In genomic region chr17:33980181-33981035, GRCm38 (mm10) we compare ENCODE assay signal across 8 mouse cellular contexts. TPM values are rescaled to one million over a fixed set of nuclear protein-coding genes. Genes with fewer than 3 reads are reported as not detected.
DNase-seq lines count a peak whose midpoint lies in the region; ATAC-seq and TF ChIP-seq lines count a peak whose summit lies in the region.

No protein-coding gene starts in this region.

- H3K4me2 ChIP-seq in kidney, embryonic 15.5 days: peak overlapping the region; percentile 81; the same call in 1 of the 2 replicates
- peak overlapping the region; percentile 58; the same call in 1 of the 2 replicates for H3K4me2 ChIP-seq in hindbrain, embryonic 13.5 days
- peak overlapping the region; percentile 60 for H3K4me2 ChIP-seq in midbrain, embryonic 15.5 days

- H3K9me3 ChIP-seq in kidney, embryonic 15.5 days (replicated peaks): no peaks in the 10 kb centered on the region
- no peaks in the 10 kb centered on the region for H3K9me3 ChIP-seq in hindbrain, embryonic 13.5 days
- H3K9me3 ChIP-seq in midbrain, embryonic 15.5 days: no peaks in the 10 kb centered on the region

- WGBS in kidney, embryonic 15.5 days: 74% methylated on average over 19 of the region's 19 CpGs
- WGBS in hindbrain, embryonic 13.5 days: 77% methylated on average over 19 of the region's 19 CpGs
- WGBS in midbrain, embryonic 15.5 days: 77% methylated on average over 19 of the region's 19 CpGs

- DNase-seq in kidney, postnatal 25 days: no peak
- peak; percentile 7 for DNase-seq in brain, embryonic 14.5 days (ENCODE audit: low read depth)
- no peak for DNase-seq in spleen, postnatal 36 days (ENCODE audit: low spot score in 2 of 2)
- no peak for DNase-seq in c-Kit-positive CD71-positive TER-119-positive erythroid progenitor cells, embryonic 14.5 days (ENCODE audit: low spot score)
- DNase-seq in left cerebral cortex, postnatal 14 days (ENCODE audit: low spot score in 2 of 2): no peak

- no peak overlapping the region for H3K9ac ChIP-seq in kidney, embryonic 15.5 days
- 0 out of 2 replicates have a peak overlapping the region, but pooled peaks have one; percentile 43 for H3K9ac ChIP-seq in hindbrain, embryonic 13.5 days
- no peak overlapping the region for H3K9ac ChIP-seq in midbrain, embryonic 15.5 days

- TF ChIP-seq CTCF in brain, embryonic 14.5 days (IDR thresholded peaks at IDR 0.05; ENCODE audit: borderline replicate concordance, extremely low read depth, insufficient read depth, insufficient read length): no peak

- H3K4me3 ChIP-seq in kidney, embryonic 15.5 days (replicated peaks): peak overlapping the region; percentile 60; the same call in 1 of the 2 replicates
- H3K4me3 ChIP-seq in hindbrain, embryonic 13.5 days: no peak overlapping the region
- H3K4me3 ChIP-seq in midbrain, embryonic 15.5 days: peak overlapping the region; percentile 8; the same call in 1 of the 2 replicates

- peaks cover 50% of the 10 kb centered on the region for H3K27me3 ChIP-seq in kidney, embryonic 15.5 days
- H3K27me3 ChIP-seq in hindbrain, embryonic 13.5 days: peaks cover 52% of the 10 kb centered on the region
- peaks cover 47% of the 10 kb centered on the region for H3K27me3 ChIP-seq in midbrain, embryonic 15.5 days (replicated peaks)

- H3K4me1 ChIP-seq in kidney, embryonic 15.5 days: peaks cover 30% of the 10 kb centered on the region
- H3K4me1 ChIP-seq in hindbrain, embryonic 13.5 days (replicated peaks): peaks cover 28% of the 10 kb centered on the region
- H3K4me1 ChIP-seq in midbrain, embryonic 15.5 days: peaks cover 25% of the 10 kb centered on the region

- 0 out of 2 replicates have a peak, but pooled peaks have one; percentile 4 for ATAC-seq in kidney, embryonic 15.5 days (replicated peaks; ENCODE audit: low FRiP score)
- ATAC-seq in hindbrain, embryonic 13.5 days (ENCODE audit: low FRiP score): peak; percentile 8; the same call in 1 of the 2 replicates
- ATAC-seq in midbrain, embryonic 15.5 days (replicated peaks): peak; percentile 37

- H3K27ac ChIP-seq in kidney, embryonic 15.5 days: peak overlapping the region; percentile 47
- H3K27ac ChIP-seq in hindbrain, embryonic 13.5 days: peak overlapping the region; percentile 69
- peak overlapping the region; percentile 91 for H3K27ac ChIP-seq in midbrain, embryonic 15.5 days

- H3K36me3 ChIP-seq in kidney, embryonic 15.5 days: no peaks in the 10 kb centered on the region
- no peaks in the 10 kb centered on the region for H3K36me3 ChIP-seq in hindbrain, embryonic 13.5 days
- H3K36me3 ChIP-seq in midbrain, embryonic 15.5 days (replicated peaks): no peaks in the 10 kb centered on the region

- intact Hi-C loops in left cerebral cortex, postnatal 14 days (cut with DNase I): no loop called here

- no peak for TF ChIP-seq POLR2A in brain, embryonic 14.5 days (IDR thresholded peaks at IDR 0.05; ENCODE audit: borderline replicate concordance, extremely low read depth, insufficient read depth, insufficient read length, poor library complexity, severe bottlenecking)

RNA-seq across cellular contexts. Expression of gene H2-K1, which starts 19.7 kb away (rescaled TPM):
- polyA plus RNA-seq in kidney, embryonic 15.5 days (2015; fragmentation: Nextera tagmentation; extraction: Ambion mirVana): 24.6 and 27.2 TPM in 2 replicates
- 20.4 and 20.5 TPM in 2 replicates for polyA plus RNA-seq in brain, embryonic 14.5 days (2012; rRNA removed)
- 12.2 and 13.0 TPM in 2 replicates for polyA plus RNA-seq in hindbrain, embryonic 13.5 days (2015; fragmentation: Nextera tagmentation; extraction: Ambion mirVana)
- polyA plus RNA-seq in midbrain, embryonic 15.5 days (2015; fragmentation: Nextera tagmentation; extraction: Ambion mirVana): 19.0 and 20.1 TPM in 2 replicates
- 10 to 100 TPM; 10.3 to 13.6 TPM for total RNA-seq in left cerebral cortex, postnatal 14 days (2021)

RNA-seq across cellular contexts. Expression of gene Rps18, which starts 24.6 kb away (rescaled TPM):
- polyA plus RNA-seq in kidney, embryonic 15.5 days (2015; fragmentation: Nextera tagmentation; extraction: Ambion mirVana): 1,731 and 1,904 TPM in 2 replicates
- 744 and 771 TPM in 2 replicates for polyA plus RNA-seq in brain, embryonic 14.5 days (2012; rRNA removed)
- 928 and 950 TPM in 2 replicates for polyA plus RNA-seq in hindbrain, embryonic 13.5 days (2015; fragmentation: Nextera tagmentation; extraction: Ambion mirVana)
- polyA plus RNA-seq in midbrain, embryonic 15.5 days (2015; fragmentation: Nextera tagmentation; extraction: Ambion mirVana): 689 and 743 TPM in 2 replicates
- total RNA-seq in left cerebral cortex, postnatal 14 days (2021): 100 to 1,000 TPM; 325 to 332 TPM

RNA-seq across cellular contexts. Expression of gene Vps52, which starts 24.8 kb away (rescaled TPM):
- polyA plus RNA-seq in kidney, embryonic 15.5 days (2015; fragmentation: Nextera tagmentation; extraction: Ambion mirVana): 48.0 and 53.5 TPM in 2 replicates
- 71.7 and 72.8 TPM in 2 replicates for polyA plus RNA-seq in brain, embryonic 14.5 days (2012; rRNA removed)
- 69.6 and 69.9 TPM in 2 replicates for polyA plus RNA-seq in hindbrain, embryonic 13.5 days (2015; fragmentation: Nextera tagmentation; extraction: Ambion mirVana)
- polyA plus RNA-seq in midbrain, embryonic 15.5 days (2015; fragmentation: Nextera tagmentation; extraction: Ambion mirVana): 80.9 and 84.4 TPM in 2 replicates
- total RNA-seq in left cerebral cortex, postnatal 14 days (2021): 10 to 100 TPM; 80.3 to 83.6 TPM

RNA-seq across cellular contexts. Expression of gene B3galt4, which starts 29.1 kb away (rescaled TPM):
- polyA plus RNA-seq in kidney, embryonic 15.5 days (2015; fragmentation: Nextera tagmentation; extraction: Ambion mirVana): 5.1 and 5.6 TPM in 2 replicates
- 9.9 and 11.1 TPM in 2 replicates for polyA plus RNA-seq in brain, embryonic 14.5 days (2012; rRNA removed)
- 12.2 TPM in 2 replicates for polyA plus RNA-seq in hindbrain, embryonic 13.5 days (2015; fragmentation: Nextera tagmentation; extraction: Ambion mirVana)
- 14.9 and 15.1 TPM in 2 replicates for polyA plus RNA-seq in midbrain, embryonic 15.5 days (2015; fragmentation: Nextera tagmentation; extraction: Ambion mirVana)
- 1 to 10 TPM; 5.6 to 8.1 TPM for total RNA-seq in left cerebral cortex, postnatal 14 days (2021)

RNA-seq across cellular contexts. Expression of gene Wdr46, which starts 39.9 kb away (rescaled TPM):
- 41.8 and 44.0 TPM in 2 replicates for polyA plus RNA-seq in kidney, embryonic 15.5 days (2015; fragmentation: Nextera tagmentation; extraction: Ambion mirVana)
- 22.8 and 29.3 TPM in 2 replicates for polyA plus RNA-seq in brain, embryonic 14.5 days (2012; rRNA removed)
- polyA plus RNA-seq in hindbrain, embryonic 13.5 days (2015; fragmentation: Nextera tagmentation; extraction: Ambion mirVana): 24.3 and 25.2 TPM in 2 replicates
- 25.9 and 26.2 TPM in 2 replicates for polyA plus RNA-seq in midbrain, embryonic 15.5 days (2015; fragmentation: Nextera tagmentation; extraction: Ambion mirVana)
- 10 to 100 TPM; 14.1 to 17.2 TPM for total RNA-seq in left cerebral cortex, postnatal 14 days (2021)
